Mouse (Mus musculus) lung, embryonic 15.5 days (tissue): ENCODE data around the gene Cfl1. TPM values are rescaled to one million over a fixed set of nuclear protein-coding genes. Genes with fewer than 3 reads are reported as not detected.
A peak's percentile ranks its signal among the peaks of the same experiment; 100 is the strongest.
"Not testable (repeated sequence)": the region's sequence is repeated elsewhere in the genome, so short reads cannot be mapped to it uniquely, and the experiment has no call there.

Source experiments
- ATAC-seq: fragments of 200-750 bp; cut with Nextera tagmentation; 2 replicates; pipeline ENCODE4 v1.8.0; 2017; ENCODE audit warnings: moderate number of reproducible peaks, borderline replicate concordance; ENCODE audit not compliant: low FRiP score, low TSS enrichment; ENCODE audit errors: extremely low read depth
- H3K27ac ChIP-seq: fragments of 300-500 bp; sonication (generic); 2 replicates; pipeline ENCODE4 v1.5.1; 2015; ENCODE audit warnings: moderate library complexity, mild to moderate bottlenecking, inconsistent platforms
- H3K27me3 ChIP-seq: fragments of 300-500 bp; sonication (generic); 2 replicates; pipeline ENCODE4 v1.6.1; 2015; ENCODE audit warnings: inconsistent platforms
- H3K36me3 ChIP-seq: fragments of 300-500 bp; sonication (generic); 2 replicates; pipeline ENCODE4 v1.6.1; 2015; ENCODE audit warnings: inconsistent platforms
- H3K4me1 ChIP-seq: fragments of 300-500 bp; sonication (generic); 2 replicates; pipeline ENCODE4 v1.6.1; 2015; ENCODE audit warnings: inconsistent platforms
- H3K4me2 ChIP-seq: fragments of 300-500 bp; sonication (generic); 2 replicates; pipeline ENCODE4 v1.6.1; 2015; ENCODE audit warnings: inconsistent platforms, mild to moderate bottlenecking, moderate library complexity
- H3K4me3 ChIP-seq: fragments of 300-500 bp; sonication (generic); 2 replicates; pipeline ENCODE4 v1.5.1; 2015; ENCODE audit warnings: mild to moderate bottlenecking, inconsistent platforms
- H3K9ac ChIP-seq: fragments of 300-500 bp; sonication (generic); 2 replicates; pipeline ENCODE4 v1.6.1; 2015; ENCODE audit warnings: inconsistent platforms
- H3K9me3 ChIP-seq: fragments of 300-500 bp; sonication (generic); 2 replicates; pipeline ENCODE4 v1.6.1; 2016; ENCODE audit warnings: inconsistent platforms
- WGBS: fragments of 180-500 bp; shearing (Covaris S2); methylation state at CpG from one replicate; pipeline ENCODE4 v1.1.7; 2015; 5-methylcytosine and 5-hydroxymethylcytosine counted together
- polyA plus RNA-seq: library from polyadenylated mRNA; unstranded; fragments of >200 nt; fragmentation: Nextera tagmentation; extraction: Ambion mirVana; gene quantifications from 2 replicates; pipeline ENCODE4 v1.2.1, GENCODE M21; 2015

The Cfl1 gene
- polyA plus RNA-seq, 1 experiment from 2014 or later: 2,855 TPM

GRCm38 (mm10) chr19:5492641-5493040, 2.4 kb downstream of the Cfl1 start:
- Histone ChIP-seq H3K4me3 (no peak overlapping the region), H3K36me3 (peaks cover 55% of the 10 kb centered on the region)
- 77% methylated on average over 4 of the region's 4 CpGs for WGBS

GRCm38 (mm10) chr19:5493301-5493721, 3.1 kb downstream of the Cfl1 start:
- H3K9ac ChIP-seq, H3K4me2 ChIP-seq, H3K9me3 ChIP-seq, H3K4me3 ChIP-seq, ATAC-seq, H3K27ac ChIP-seq, H3K27me3 ChIP-seq: not testable (repeated sequence)
- WGBS: 63% methylated on average over 9 of the region's 9 CpGs
- Histone ChIP-seq H3K4me1 (peaks cover 26% of the 10 kb centered on the region), H3K36me3 (peaks cover 55% of the 10 kb centered on the region)

More at GRCm38 (mm10) chr19:5492641-5493040, 2.4 kb downstream of the Cfl1 start:
- no peak overlapping the region for H3K27ac ChIP-seq
- H3K27me3 ChIP-seq: no peaks in the 10 kb centered on the region
- no peaks in the 10 kb centered on the region for H3K9me3 ChIP-seq
- 0 out of 2 replicates have a peak overlapping the region, but pooled peaks have one; percentile 88 for H3K4me2 ChIP-seq
- ATAC-seq: no peak
- H3K9ac ChIP-seq: no peak overlapping the region
- H3K4me1 ChIP-seq: peaks cover 27% of the 10 kb centered on the region

GRCm38 (mm10) chr19:5494314-5494713, 4.1 kb downstream of the Cfl1 start:
- no peaks in the 10 kb centered on the region for H3K9me3 ChIP-seq
- peaks cover 19% of the 10 kb centered on the region for H3K4me1 ChIP-seq
- no peak overlapping the region for H3K9ac ChIP-seq
- H3K4me2 ChIP-seq: no peak overlapping the region
- H3K4me3 ChIP-seq: no peak overlapping the region
- no peak overlapping the region for H3K27ac ChIP-seq
- no peak for ATAC-seq
- H3K27me3 ChIP-seq: no peaks in the 10 kb centered on the region
- H3K36me3 ChIP-seq: peaks cover 55% of the 10 kb centered on the region
- WGBS: 81% methylated on average over 3 of the region's 3 CpGs

GRCm38 (mm10) chr19:5495353-5496051, 5.2 kb downstream of the Cfl1 start:
- no peak for ATAC-seq
- H3K9ac ChIP-seq: no peak overlapping the region
- no peak overlapping the region for H3K4me3 ChIP-seq
- H3K4me2 ChIP-seq: no peak overlapping the region
- H3K4me1 ChIP-seq: peaks cover 12% of the 10 kb centered on the region
- H3K9me3 ChIP-seq: no peaks in the 10 kb centered on the region
- WGBS: 70% methylated on average over 12 of the region's 12 CpGs
- H3K27ac ChIP-seq: no peak overlapping the region
- no peaks in the 10 kb centered on the region for H3K27me3 ChIP-seq
- peaks cover 55% of the 10 kb centered on the region for H3K36me3 ChIP-seq

- no peak overlapping the region for H3K4me3 ChIP-seq
- H3K9ac ChIP-seq: no peak overlapping the region
- no peaks in the 10 kb centered on the region for H3K9me3 ChIP-seq
- peaks cover 12% of the 10 kb centered on the region for H3K4me1 ChIP-seq
- H3K27ac ChIP-seq: no peak overlapping the region
- no peak overlapping the region for H3K4me2 ChIP-seq
- no peak for ATAC-seq
- H3K27me3 ChIP-seq: no peaks in the 10 kb centered on the region
- 82% methylated on average over 16 of the region's 16 CpGs for WGBS
- H3K36me3 ChIP-seq: peaks cover 55% of the 10 kb centered on the region
Measured at GRCm38 (mm10) chr19:5496052-5496370, 5.8 kb downstream of the Cfl1 start.

GRCm38 (mm10) chr19:5500330-5500875, 10.1 kb downstream of the Cfl1 start:
- ATAC-seq: no peak
- no peak overlapping the region for H3K4me3 ChIP-seq
- no peak overlapping the region for H3K27ac ChIP-seq
- H3K27me3 ChIP-seq: no peaks in the 10 kb centered on the region
- peaks cover 20% of the 10 kb centered on the region for H3K36me3 ChIP-seq
- H3K4me1 ChIP-seq: no peaks in the 10 kb centered on the region
- 78% methylated on average over 2 of the region's 2 CpGs for WGBS
- H3K9ac ChIP-seq: no peak overlapping the region
- H3K4me2 ChIP-seq: no peak overlapping the region
- no peaks in the 10 kb centered on the region for H3K9me3 ChIP-seq

- Histone ChIP-seq H3K9me3 (no peaks in the 10 kb centered on the region), H3K4me2 (no peak within 1 kb of the TSS)
Measured at GRCm38 (mm10) chr19:5503687-5504086, 13.4 kb downstream of the Cfl1 start, which contains the start of gene 1700020D05Rik. TSS of gene 1700020D05Rik (minus strand) at chr19:5503787.

GRCm38 (mm10) chr19:5510031-5511026, 20.1 kb downstream of the Cfl1 start, which contains the start of gene Snx32:
TSS of gene Snx32 (minus strand) at chr19:5510538.
- H3K9ac ChIP-seq: peak within 1 kb of the TSS; percentile 64
- peaks cover 29% of the 10 kb centered on the region for H3K4me1 ChIP-seq
- H3K9me3 ChIP-seq: no peaks in the 10 kb centered on the region
- ATAC-seq: peak; percentile 98
- peak within 1 kb of the TSS; percentile 66 for H3K27ac ChIP-seq
- peak within 1 kb of the TSS; percentile 91 for H3K4me2 ChIP-seq
- H3K36me3 ChIP-seq: no peaks in the 10 kb centered on the region
- WGBS: 3% methylated on average over 47 of the region's 47 CpGs
- peak within 1 kb of the TSS; percentile 57 for H3K4me3 ChIP-seq
- H3K27me3 ChIP-seq: no peaks in the 10 kb centered on the region

More at GRCm38 (mm10) chr19:5503687-5504086, 13.4 kb downstream of the Cfl1 start, which contains the start of gene 1700020D05Rik:
- H3K27me3 ChIP-seq: no peaks in the 10 kb centered on the region
- 45% methylated on average over 16 of the region's 17 CpGs for WGBS
- H3K4me1 ChIP-seq: no peaks in the 10 kb centered on the region
- H3K27ac ChIP-seq: no peak within 1 kb of the TSS
- H3K4me3 ChIP-seq: no peak within 1 kb of the TSS
- no peak for ATAC-seq
- H3K9ac ChIP-seq: no peak within 1 kb of the TSS
- no peaks in the 10 kb centered on the region for H3K36me3 ChIP-seq

- peak overlapping the region; percentile 64 for H3K9ac ChIP-seq
- peak overlapping the region; percentile 57 for H3K4me3 ChIP-seq
- H3K27me3 ChIP-seq: no peaks in the 10 kb centered on the region
- no peaks in the 10 kb centered on the region for H3K9me3 ChIP-seq
- peaks cover 29% of the 10 kb centered on the region for H3K4me1 ChIP-seq
- H3K27ac ChIP-seq: peak overlapping the region; percentile 66
- peak overlapping the region; percentile 91 for H3K4me2 ChIP-seq
- 45% methylated on average over 15 of the region's 15 CpGs for WGBS
- no peaks in the 10 kb centered on the region for H3K36me3 ChIP-seq
- ATAC-seq: no peak
Measured at GRCm38 (mm10) chr19:5511074-5511632, 20.9 kb downstream of the Cfl1 start.

GRCm38 (mm10) chr19:5512091-5513004, 22.1 kb downstream of the Cfl1 start:
- no peaks in the 10 kb centered on the region for H3K27me3 ChIP-seq
- peak overlapping the region; percentile 25 for H3K4me2 ChIP-seq
- H3K36me3 ChIP-seq: no peaks in the 10 kb centered on the region
- H3K27ac ChIP-seq: no peak overlapping the region
- peaks cover 29% of the 10 kb centered on the region for H3K4me1 ChIP-seq
- WGBS: 71% methylated on average over 12 of the region's 12 CpGs
- ATAC-seq: no peak
- no peak overlapping the region for H3K9ac ChIP-seq
- H3K9me3 ChIP-seq: no peaks in the 10 kb centered on the region
- H3K4me3 ChIP-seq: no peak overlapping the region

GRCm38 (mm10) chr19:5513005-5513349, 22.7 kb downstream of the Cfl1 start:
- Histone ChIP-seq H3K9me3 (no peaks in the 10 kb centered on the region), H3K4me1 (peaks cover 29% of the 10 kb centered on the region), H3K9ac (no peak overlapping the region), H3K4me3 (no peak overlapping the region), H3K4me2 (no peak overlapping the region), H3K36me3 (no peaks in the 10 kb centered on the region), H3K27ac (no peak overlapping the region), H3K27me3 (no peaks in the 10 kb centered on the region)
- ATAC-seq: no peak
- WGBS: 84% methylated on average over 3 of the region's 3 CpGs
